Mouse (Mus musculus): Measurements from ENCODE around the gene Pigt. TPM values are rescaled to one million over a fixed set of nuclear protein-coding genes. Genes with fewer than 3 reads are reported as not detected.

The Pigt gene
- polyA plus RNA-seq, 1 experiment = not detected

GRCm38 (mm10) chr2:164515897-164516296 lies 18.6 kb downstream of the Pigt start:
- Histone ChIP-seq H3K4me1 (ENCODE audit: control insufficient read depth, insufficient read depth, low read length) (no peaks in the 10 kb centered on the region; the same call in 1 of the 2 replicates), H3K4me3 (ENCODE audit: insufficient read depth, low read depth, low read length) (no peak overlapping the region), H3K27ac (ENCODE audit: insufficient read depth, low read depth, low read length) (peak overlapping the region; percentile 42; the same call in 1 of the 2 replicates)
- TF ChIP-seq CTCF (IDR thresholded peaks at IDR 0.05; ENCODE audit: insufficient read depth, low read depth, low read length) (no peak), POLR2A (IDR thresholded peaks at IDR 0.05; ENCODE audit: insufficient read depth, low read depth, low read length) (no peak)
- WGBS = 67% methylated on average over 9 of the region's 9 CpGs

DNA sequence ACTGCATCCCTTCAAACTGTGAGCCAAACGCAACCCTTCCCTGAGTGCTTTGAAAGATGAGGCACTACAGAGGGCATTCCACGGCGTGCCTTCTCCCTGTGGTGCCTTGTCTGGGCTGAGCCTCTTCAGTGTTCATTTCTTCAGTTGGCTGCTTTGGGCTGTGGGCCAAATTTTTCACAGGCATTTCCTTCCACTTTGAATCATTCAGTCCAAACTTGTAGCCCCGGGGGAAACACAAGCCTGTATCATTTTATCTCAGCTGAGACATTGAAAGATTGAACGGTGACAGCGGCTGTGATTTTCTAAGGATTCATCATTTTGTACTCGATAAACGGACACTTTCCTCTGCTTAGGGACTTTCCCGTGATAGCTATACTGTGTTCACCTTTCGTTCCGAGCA lies 19.3 kb downstream of the Pigt start:
- H3K4me3 ChIP-seq (ENCODE audit: insufficient read depth, low read depth, low read length) = no peak overlapping the region
- no peak for TF ChIP-seq POLR2A (IDR thresholded peaks at IDR 0.05; ENCODE audit: insufficient read depth, low read depth, low read length)
- TF ChIP-seq CTCF (IDR thresholded peaks at IDR 0.05; ENCODE audit: insufficient read depth, low read depth, low read length) = no peak
- no peaks in the 10 kb centered on the region; the same call in 1 of the 2 replicates for H3K4me1 ChIP-seq (ENCODE audit: control insufficient read depth, insufficient read depth, low read length)
- peak overlapping the region; percentile 42; the same call in 1 of the 2 replicates for H3K27ac ChIP-seq (ENCODE audit: insufficient read depth, low read depth, low read length)
- 81% methylated on average over 11 of the region's 11 CpGs for WGBS

- no peak overlapping the region for H3K4me3 ChIP-seq (ENCODE audit: insufficient read depth, low read depth, low read length)
- WGBS = 35% methylated on average over 10 of the region's 10 CpGs
- TF ChIP-seq POLR2A (IDR thresholded peaks at IDR 0.05; ENCODE audit: insufficient read depth, low read depth, low read length) (no peak), CTCF (IDR thresholded peaks at IDR 0.05; ENCODE audit: insufficient read depth, low read depth, low read length) (peak; percentile 74)
- H3K27ac ChIP-seq (ENCODE audit: insufficient read depth, low read depth, low read length) = no peak overlapping the region
- H3K4me1 ChIP-seq (ENCODE audit: control insufficient read depth, insufficient read depth, low read length) = peaks cover 3% of the 10 kb centered on the region
Observed at GRCm38 (mm10) chr2:164517485-164518221, 20.3 kb downstream of the Pigt start.

- no peak for TF ChIP-seq POLR2A (IDR thresholded peaks at IDR 0.05; ENCODE audit: insufficient read depth, low read depth, low read length)
- TF ChIP-seq CTCF (IDR thresholded peaks at IDR 0.05; ENCODE audit: insufficient read depth, low read depth, low read length) = no peak
- no peak overlapping the region for H3K27ac ChIP-seq (ENCODE audit: insufficient read depth, low read depth, low read length)
- 44% methylated on average over 11 of the region's 11 CpGs for WGBS
- peaks cover 3% of the 10 kb centered on the region for H3K4me1 ChIP-seq (ENCODE audit: control insufficient read depth, insufficient read depth, low read length)
- H3K4me3 ChIP-seq (ENCODE audit: insufficient read depth, low read depth, low read length) = no peak overlapping the region
Observed at GRCm38 (mm10) chr2:164518266-164519170, 21.2 kb downstream of the Pigt start.

GRCm38 (mm10) chr2:164519171-164519526 lies 21.8 kb downstream of the Pigt start:
- H3K27ac ChIP-seq (ENCODE audit: insufficient read depth, low read depth, low read length) = no peak overlapping the region
- peaks cover 3% of the 10 kb centered on the region for H3K4me1 ChIP-seq (ENCODE audit: control insufficient read depth, insufficient read depth, low read length)
- no peak for TF ChIP-seq POLR2A (IDR thresholded peaks at IDR 0.05; ENCODE audit: insufficient read depth, low read depth, low read length)
- no peak for TF ChIP-seq CTCF (IDR thresholded peaks at IDR 0.05; ENCODE audit: insufficient read depth, low read depth, low read length)
- WGBS = 77% methylated on average over 6 of the region's 6 CpGs
- H3K4me3 ChIP-seq (ENCODE audit: insufficient read depth, low read depth, low read length) = no peak overlapping the region

DNA sequence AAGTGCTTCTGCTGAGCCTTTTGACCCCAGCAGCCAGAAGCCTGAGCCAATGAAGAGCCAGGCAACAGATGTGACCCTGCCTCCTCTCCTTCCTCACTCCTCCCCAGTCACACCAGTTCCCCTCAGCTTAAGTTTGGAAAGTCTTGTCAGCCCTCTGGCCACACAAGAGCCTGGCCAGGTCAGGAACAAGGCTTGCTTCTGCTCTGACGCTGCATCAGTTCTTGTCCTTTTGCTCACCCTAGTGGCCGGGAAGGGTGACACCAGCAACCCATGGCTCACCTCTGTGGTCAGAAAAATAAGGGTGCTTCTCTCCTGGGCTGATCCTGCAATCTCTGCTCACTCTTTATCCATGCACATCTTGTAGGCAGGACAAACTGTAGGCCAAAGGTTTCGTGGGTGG lies 23.5 kb downstream of the Pigt start:
- Histone ChIP-seq H3K4me1 (ENCODE audit: control insufficient read depth, insufficient read depth, low read length) (peaks cover 3% of the 10 kb centered on the region), H3K4me3 (ENCODE audit: insufficient read depth, low read depth, low read length) (no peak overlapping the region), H3K27ac (ENCODE audit: insufficient read depth, low read depth, low read length) (no peak overlapping the region)
- WGBS = 26% methylated on average over 3 of the region's 3 CpGs
- TF ChIP-seq POLR2A (IDR thresholded peaks at IDR 0.05; ENCODE audit: insufficient read depth, low read depth, low read length) = no peak
- 0 out of 2 replicates have a peak, but pooled peaks have one; percentile 20 for TF ChIP-seq CTCF (IDR thresholded peaks at IDR 0.05; ENCODE audit: insufficient read depth, low read depth, low read length)

DNA sequence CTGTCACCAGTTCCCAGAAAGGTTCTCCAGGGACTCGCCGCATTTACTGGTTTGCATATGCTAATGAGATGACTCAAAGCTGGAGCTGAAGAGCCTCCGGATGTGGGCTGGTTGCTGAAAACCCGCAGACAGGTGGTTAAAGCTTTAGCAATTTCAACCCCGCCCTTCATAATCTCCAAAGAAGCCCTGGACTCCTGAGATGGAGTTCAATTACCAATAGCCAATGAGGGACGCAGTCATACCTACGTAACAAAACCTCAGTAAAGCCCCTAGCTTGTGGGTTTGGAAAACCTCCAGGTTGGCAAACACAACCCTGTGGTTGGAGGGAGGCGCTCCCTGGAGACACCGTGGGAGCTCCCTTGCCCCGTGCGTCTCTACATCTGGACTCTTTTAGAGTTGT lies 24.5 kb downstream of the Pigt start:
- peaks cover 3% of the 10 kb centered on the region for H3K4me1 ChIP-seq (ENCODE audit: control insufficient read depth, insufficient read depth, low read length)
- 6% methylated on average over 11 of the region's 11 CpGs for WGBS
- no peak overlapping the region for H3K27ac ChIP-seq (ENCODE audit: insufficient read depth, low read depth, low read length)
- H3K4me3 ChIP-seq (ENCODE audit: insufficient read depth, low read depth, low read length) = no peak overlapping the region
- TF ChIP-seq CTCF (IDR thresholded peaks at IDR 0.05; ENCODE audit: insufficient read depth, low read depth, low read length) = no peak
- no peak for TF ChIP-seq POLR2A (IDR thresholded peaks at IDR 0.05; ENCODE audit: insufficient read depth, low read depth, low read length)

DNA sequence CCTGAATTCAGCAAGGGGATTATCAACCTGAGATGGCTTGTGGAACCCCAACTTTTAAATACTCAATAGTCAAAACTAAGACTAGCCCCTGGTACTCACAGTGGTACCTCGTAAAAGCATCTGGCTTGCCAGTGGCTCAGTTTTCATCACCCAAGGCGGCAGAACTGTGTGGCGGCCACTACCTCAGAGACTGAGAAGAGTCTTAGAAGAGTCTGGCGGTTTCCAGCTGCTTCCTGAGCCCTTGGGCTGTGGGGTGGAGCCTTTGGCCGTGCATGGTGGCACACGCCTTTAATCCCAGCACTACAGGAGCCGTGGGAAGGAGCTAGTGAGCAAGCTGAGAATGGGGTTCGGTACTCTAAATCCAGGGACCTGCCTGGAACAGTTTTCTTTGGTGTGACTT lies 25.0 kb downstream of the Pigt start:
- no peak overlapping the region for H3K27ac ChIP-seq (ENCODE audit: insufficient read depth, low read depth, low read length)
- TF ChIP-seq POLR2A (IDR thresholded peaks at IDR 0.05; ENCODE audit: insufficient read depth, low read depth, low read length) (no peak), CTCF (IDR thresholded peaks at IDR 0.05; ENCODE audit: insufficient read depth, low read depth, low read length) (no peak)
- WGBS = 27% methylated on average over 8 of the region's 8 CpGs

DNA sequence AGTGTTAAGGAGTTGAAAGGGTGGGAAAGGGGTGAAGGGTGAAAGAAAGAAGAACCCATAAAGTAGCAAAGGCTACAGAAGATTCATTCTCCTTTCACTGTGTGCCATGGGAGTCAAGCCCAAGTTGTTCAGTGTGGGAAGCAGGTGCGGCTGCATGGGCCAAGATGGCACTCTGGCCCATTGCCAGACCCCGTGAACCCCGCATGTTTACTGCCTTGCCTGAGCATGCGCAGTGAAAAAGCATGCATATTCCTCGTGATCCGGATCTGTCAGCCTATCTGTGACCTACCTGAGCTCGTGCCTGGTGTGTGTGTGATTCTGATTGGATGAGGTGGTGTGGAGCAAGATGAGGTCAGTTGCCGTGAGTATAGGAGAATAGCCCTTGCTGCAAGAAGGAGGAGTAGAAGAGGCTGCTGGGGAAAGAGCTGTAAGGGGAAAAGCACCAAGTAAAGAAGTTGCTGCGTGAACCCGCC lies 26.0 kb downstream of the Pigt start:
- 76% methylated on average over 10 of the region's 10 CpGs for WGBS
- no peak for TF ChIP-seq CTCF (IDR thresholded peaks at IDR 0.05; ENCODE audit: insufficient read depth, low read depth, low read length)
- Histone ChIP-seq H3K27ac (ENCODE audit: insufficient read depth, low read depth, low read length) (no peak overlapping the region), H3K4me1 (ENCODE audit: control insufficient read depth, insufficient read depth, low read length) (peaks cover 3% of the 10 kb centered on the region), H3K4me3 (ENCODE audit: insufficient read depth, low read depth, low read length) (no peak overlapping the region)

More for the DNA sequence above, 25.0 kb downstream of the Pigt start:
- Histone ChIP-seq H3K4me1 (ENCODE audit: control insufficient read depth, insufficient read depth, low read length) (peaks cover 3% of the 10 kb centered on the region), H3K4me3 (ENCODE audit: insufficient read depth, low read depth, low read length) (no peak overlapping the region)
